Mouse (Mus musculus): ENCODE measurements around the gene Igf2bp3.

Igf2bp3 gene

DNA sequence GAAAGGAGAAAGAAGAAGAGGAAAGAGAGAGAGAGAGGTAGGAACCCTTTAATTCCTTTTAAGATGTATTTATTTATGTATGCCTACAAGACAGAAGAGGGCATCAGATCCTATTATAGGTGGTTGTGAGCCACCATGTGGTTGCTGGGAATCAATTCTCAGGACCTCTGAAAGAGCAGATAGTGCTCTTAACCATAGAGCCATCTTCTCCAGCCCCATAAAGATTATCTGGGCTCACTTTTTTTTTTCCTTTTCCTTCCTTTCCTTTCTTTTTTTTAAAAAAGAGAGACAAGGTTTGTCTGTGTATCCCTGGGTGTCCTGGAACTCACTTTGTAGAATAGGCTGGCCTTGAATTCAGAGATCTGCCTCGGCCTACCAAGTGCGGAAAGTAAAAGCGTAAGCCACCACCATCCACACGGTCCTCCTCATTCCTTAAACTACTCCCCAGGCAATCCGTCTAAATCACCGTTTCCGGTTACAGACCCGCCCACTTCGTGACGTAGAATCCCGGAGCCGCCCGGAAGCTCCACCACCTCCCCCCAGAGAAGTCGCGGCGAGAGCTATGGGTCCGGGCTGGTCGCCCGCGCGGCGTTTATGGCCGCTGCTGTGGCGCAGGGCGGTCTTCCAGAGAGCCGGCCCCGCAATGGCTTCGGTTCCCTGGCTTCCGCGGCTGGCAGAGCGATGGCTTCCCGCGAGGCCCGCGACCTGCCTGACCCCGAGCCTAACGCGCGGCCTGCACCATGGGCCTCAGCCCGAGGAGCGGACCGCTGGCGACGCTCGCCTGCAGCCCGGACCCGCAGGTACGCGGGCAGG is 141.2 kb downstream of the Igf2bp3 start, which contains the start of gene Malsu1:
Gene Malsu1 (plus strand): TSS at position 492 of the 813 bp plus-strand sequence.
- DNase-seq (ENCODE audit: low spot score in 2 of 2) = peak; percentile 79 to 96

DNA sequence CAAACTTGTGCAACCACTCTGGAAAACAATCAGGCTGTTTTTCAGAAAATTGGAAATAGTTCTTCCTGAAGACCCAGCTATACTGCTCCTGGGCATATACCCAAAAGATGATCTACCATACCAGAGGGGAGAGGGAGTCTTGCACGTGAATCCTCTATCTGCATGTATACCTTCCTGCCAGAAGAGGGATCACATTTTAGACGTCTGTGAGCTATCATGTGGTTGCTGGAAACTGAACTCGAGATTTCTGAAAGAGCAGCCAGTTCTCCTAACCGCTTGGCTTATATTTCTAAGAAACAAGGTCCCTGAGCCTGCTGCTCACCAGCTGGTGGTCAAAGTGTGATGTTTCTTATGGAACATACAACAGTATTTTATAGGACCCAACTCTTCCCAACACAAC is 146.4 kb downstream of the Igf2bp3 start:
- no peak for DNase-seq (ENCODE audit: low spot score in 2 of 2)

DNA sequence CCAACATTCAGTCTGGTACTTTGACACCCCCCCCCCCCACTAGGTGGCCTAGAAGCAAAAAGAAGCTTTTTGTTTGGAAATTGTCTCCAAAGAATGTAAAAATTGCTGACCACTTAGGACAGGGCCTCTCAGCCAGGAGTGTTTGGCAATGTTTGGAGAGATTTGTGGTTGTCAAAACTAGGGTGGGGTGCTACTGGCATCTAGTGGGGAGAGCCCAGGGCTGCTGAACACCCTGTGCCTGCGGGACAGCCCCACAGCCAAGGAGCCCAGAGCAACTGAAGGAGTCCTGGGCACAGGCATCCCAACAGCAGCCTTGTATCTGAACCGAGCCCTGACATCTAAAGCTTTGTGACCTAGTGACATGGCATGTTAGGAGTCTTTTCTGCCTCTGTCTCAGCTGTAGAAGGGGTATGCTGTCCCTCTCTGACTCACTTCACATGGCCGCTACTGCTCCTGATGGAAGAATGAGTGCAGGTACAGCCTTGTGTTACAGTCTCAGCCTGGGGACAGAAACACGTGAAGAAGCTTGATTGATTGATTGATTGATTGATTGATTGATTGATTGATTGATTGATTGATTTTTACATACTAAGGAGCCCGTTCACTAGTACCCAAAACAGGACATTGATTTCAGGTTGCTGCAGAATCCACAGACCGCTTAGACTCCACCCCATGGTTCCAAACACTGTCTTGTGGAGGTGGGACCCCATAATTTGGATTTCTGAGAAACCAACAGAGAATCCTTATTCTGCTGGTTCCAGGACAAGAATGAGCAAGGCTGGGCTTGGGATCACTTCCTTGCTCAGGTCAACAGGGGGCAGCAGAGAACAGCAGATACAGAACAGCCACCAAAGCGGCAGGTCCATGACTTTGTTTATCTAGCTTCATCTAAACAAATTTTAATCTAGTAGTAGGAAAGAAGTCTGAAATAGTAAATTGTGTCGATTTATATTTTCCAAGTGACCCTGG is 157.4 kb downstream of the Igf2bp3 start:
- peak in 1 of 2 experiments; percentile 70 for DNase-seq (ENCODE audit: low spot score in 2 of 2)

DNA sequence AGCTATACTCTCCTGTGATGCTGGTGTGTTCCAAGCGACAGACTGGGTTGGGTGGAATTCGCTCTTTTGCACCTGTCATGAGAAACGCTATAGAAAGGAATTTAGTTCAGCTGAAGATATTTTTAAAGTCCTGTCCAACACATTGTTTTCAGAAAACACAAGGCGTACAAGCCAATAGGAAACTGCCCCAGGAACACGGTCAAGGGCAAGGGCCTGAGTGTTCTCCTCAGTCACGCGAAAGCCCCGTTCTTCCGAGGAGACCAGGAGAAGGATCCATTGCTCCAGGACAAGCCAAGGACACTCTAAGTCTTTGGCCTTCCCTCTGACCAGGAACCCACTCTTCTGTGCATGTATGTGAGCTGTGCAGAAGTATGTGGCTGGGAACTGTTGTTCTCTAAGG is 158.7 kb downstream of the Igf2bp3 start:
- DNase-seq (ENCODE audit: low spot score in 2 of 2) = no peak

DNA sequence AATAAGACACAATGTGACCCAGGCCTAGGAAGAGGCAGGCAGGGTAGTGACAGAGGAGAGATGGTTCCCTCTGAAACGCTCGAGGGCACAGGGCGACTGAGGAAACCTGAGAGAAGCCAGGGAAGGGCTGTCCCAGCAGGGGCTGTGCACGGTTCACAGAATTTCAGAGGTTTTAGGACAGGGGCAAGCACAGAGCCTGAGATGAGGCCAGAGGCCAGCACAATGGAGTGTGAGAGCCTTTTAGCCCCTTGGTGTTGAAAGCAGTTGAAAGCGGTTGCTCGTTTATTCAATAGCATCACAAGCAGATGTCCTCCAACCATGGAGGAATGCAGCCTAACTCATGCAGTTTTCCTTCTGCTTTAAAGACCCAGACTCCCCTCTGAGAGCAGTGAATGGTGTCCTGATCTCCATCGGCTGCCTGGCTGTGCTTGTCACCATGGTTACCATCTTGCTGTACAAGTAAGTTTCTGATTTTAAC is 159.5 kb downstream of the Igf2bp3 start:
- DNase-seq (ENCODE audit: low spot score in 2 of 2) = no peak

DNA sequence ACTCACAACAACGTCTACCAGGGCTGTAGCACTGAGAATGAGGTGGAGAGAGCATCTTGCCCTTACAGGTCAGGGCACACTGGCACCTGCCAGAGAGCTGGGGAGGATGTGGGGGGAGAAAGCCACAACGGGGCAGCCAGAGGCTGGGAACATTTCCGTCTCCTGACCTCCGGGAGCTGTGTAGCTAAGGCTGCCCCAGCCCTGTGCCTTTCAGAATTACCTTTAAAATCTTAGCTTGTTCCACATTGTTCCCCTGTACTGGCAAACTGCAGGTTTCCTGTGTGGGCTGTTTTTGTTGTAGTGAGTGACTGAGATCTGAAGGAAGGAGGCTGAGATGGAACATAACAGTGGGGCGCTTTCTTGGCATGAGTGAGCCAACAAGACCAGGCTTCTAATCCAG is 162.6 kb downstream of the Igf2bp3 start:
- no peak for DNase-seq (ENCODE audit: low spot score in 2 of 2)

DNA sequence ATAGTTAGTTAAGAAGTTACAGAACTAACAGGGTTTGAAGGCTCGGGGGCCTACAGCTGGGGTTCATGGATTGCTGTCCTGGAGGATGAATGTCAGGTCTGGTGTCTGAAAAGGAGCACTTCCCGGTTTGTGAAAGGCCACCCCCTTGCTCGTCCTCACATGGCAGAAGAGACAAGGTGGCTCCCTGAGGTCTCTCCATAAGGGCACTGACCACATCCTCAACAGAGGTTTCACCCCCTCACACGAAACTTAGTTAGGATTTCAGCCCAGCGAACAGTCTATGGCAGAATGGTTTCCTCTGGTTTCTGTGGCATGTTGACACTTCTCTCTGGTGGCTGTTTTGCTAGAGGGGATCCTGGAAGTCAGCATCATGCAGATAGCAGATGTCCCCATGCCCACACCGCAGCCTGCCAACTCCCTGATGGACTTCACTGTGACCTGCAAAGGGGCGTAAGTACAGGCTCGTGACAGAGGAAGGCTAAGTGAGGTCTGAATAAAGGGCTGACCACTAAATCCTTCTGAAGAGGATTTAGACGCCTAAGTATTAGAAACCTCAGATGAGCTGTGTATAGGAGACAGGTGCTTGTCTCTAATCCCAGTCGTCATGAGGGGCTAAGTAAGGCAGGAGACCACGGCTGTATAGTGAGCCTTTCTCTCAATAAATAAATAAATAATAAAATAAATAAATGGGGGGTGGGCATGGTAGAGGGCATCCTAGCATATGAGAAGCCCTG is 163.9 kb downstream of the Igf2bp3 start:
- no peak for DNase-seq (ENCODE audit: low spot score in 2 of 2)

DNA sequence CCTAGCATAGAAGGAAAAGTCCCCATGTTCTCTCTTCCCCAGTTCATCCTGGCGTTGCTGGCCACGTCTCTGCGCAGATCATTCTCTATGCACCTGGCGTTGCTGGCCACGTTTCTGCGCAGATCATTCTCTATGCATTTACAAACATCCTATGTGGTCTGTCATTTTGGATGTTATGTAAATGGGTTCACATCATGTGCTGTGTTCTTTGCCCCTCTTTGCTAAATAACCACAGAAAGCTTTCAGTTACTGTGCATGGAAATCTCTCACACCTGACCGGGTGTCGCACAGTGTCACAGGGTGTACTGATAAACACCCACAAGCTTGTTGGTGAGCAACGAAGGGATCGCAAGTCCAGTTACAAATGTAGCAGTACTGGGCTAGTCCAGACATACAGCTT is 166.4 kb downstream of the Igf2bp3 start:
- DNase-seq (ENCODE audit: low spot score in 2 of 2) = no peak

DNA sequence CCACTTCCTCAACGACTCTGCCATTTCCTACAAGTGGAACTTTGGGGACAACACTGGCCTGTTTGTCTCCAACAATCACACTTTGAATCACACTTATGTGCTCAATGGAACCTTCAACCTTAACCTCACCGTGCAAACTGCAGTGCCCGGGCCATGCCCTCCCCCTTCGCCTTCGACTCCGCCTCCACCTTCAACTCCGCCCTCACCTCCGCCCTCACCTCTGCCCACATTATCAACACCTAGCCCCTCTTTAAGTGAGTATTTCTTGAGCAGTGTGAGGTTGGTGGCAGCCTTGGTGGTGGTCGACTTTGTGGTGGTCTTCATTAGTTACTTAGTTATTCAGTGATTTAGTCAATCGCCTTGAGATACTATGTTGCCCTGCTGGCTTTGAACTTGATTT is 166.9 kb downstream of the Igf2bp3 start:
- no peak for DNase-seq (ENCODE audit: low spot score in 2 of 2)

DNA sequence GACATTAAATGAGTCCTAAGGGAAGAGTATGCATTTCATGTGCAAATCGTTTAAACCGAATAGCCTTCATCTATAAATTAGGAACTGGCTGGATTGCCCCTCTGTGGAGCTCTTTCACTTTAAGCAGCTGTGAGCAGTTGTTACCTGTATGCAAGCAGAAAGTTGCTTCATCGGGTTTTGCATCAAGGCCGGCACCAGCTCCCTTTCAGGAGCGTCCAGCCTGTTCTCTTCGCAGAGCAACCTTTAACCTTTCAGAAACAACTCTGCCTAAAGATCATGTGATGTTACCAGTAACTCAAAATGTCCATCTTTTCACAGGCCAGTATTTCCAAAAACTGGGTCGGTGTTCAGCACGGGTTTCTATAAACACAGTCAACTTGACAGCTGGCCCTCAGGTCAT is 167.8 kb downstream of the Igf2bp3 start:
- no peak for DNase-seq (ENCODE audit: low spot score in 2 of 2)

DNA sequence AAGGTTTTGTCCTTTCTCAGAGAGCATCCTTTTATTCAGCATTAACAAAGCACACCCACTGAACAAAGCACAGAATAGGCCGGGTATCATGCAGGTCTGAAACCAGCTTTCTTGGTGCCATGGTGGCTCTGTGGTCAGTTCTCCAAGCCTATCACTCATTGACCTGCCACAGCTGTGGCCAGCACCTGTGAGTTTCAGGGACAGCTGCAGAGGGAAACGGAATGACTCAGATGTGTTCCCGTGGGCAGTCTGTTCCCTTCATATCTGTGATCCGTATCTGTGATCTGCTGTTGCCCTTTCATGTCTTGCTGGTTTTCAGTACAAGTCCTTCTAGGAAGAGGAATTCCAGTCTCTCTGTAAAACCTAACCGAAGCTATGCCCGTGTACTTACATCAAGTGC is 168.3 kb downstream of the Igf2bp3 start:
- DNase-seq (ENCODE audit: low spot score in 2 of 2) = no peak

DNA sequence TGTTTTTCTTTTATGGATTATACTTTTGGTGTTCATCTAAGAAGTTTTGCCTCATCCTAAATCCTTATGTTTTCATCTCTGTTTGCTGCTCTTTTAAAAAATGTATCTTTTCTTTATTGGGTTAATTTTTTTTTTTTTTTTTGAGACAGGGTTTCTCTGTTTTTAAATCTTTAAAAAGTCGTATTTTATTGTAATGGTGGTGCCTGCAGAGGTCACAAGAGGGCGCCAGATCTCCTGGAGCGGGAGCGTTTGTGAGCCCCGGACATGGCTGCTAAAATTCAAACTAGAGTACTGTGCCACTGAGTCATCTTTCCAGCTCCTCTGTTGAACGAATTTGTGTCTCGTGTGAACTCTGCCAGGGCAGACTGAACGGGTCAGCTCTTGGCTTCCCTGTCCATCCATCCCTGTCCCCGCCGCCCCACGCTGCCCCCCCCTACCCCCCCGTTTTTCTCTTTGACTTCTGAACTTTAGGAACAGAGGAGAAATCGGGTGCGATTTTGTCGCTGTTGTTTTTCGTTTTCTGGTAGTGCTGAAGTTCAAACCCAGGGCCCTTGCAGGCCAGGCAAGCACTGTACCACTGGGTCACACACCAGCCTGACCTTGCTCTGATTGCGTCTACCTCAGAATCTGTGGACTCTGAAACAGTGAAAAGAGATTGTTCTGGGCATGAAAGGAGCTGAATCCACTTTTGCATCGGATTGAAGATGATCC is 175.1 kb downstream of the Igf2bp3 start:
- DNase-seq (ENCODE audit: low spot score in 2 of 2) = peak in 1 of 2 experiments; percentile 71

DNA sequence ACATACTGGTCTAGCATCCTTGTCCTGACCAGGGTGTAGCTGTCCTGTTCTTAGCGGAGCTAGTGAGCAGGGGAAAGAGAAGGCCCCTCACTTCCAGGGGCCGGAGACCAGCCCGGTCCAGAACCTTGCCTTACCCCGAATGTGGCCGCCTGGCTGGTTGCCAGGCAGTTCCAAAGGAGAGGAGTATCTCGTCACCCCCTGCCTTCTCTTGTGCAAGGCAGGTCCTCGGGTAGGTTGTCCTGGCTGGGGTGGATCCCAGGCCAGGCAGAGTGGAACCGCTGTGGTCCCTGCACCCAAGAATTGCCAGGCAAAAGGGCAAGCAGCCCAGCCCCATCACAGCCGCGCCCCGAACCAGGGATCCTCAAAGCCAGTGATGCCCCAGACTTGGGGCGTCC is 177.5 kb downstream of the Igf2bp3 start:
- no peak for DNase-seq (ENCODE audit: low spot score in 2 of 2)

DNA sequence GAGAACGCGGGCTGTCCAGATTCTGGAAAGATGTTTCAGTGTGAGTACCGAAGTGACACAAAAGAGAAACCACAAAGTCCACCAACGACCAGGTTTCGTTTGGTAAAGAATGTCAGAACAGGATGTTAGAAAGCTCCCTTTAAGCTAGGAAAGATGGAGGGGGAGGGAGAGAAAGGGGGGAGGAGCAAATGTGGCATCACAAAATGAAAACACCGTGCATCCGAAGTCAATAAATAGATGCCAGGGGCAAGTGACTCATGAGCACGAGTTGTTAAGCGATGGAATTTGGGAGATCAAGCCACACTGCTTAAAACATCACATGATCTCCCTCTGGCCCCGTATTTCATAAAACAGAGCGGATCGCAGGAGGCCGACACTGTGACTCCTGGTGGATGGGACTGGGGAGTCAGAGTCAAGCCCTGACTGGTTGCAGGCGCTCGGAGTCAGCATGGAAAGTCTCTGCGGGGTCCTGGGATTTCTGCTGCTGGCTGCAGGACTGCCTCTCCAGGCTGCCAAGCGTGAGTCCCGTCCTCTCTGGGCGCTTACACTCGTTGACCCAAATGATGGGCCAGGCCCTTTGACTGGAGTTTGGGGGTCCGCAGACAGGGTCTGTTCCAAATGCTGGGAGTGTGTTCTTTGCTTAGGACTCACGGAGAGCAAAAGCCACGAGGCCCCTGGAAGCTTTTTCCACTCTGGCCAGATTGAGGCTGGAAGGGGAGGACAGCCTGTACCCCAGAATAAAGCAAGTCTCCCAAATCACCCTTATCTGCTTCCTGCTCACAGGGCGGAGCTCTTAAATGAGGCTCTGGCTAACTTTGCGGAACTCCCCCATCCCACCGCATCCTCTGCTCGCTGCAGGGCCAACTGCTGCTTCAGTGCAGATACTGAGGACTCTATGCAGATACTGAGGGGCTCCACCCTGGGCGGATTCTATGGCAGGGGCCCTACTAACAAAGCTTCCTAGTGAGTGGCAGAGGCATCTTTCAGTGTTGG is 178.2 kb downstream of the Igf2bp3 start, which contains the start of gene Gpnmb:
Gene Gpnmb (plus strand): TSS at position 272 of the 993 bp plus-strand sequence.
- no peak for DNase-seq (ENCODE audit: low spot score in 2 of 2)

Data from left cerebral cortex, adult 9 months (tissue).